Comparison of ENCODE assay signal across 20 mouse cellular contexts in the genomic region with DNA sequence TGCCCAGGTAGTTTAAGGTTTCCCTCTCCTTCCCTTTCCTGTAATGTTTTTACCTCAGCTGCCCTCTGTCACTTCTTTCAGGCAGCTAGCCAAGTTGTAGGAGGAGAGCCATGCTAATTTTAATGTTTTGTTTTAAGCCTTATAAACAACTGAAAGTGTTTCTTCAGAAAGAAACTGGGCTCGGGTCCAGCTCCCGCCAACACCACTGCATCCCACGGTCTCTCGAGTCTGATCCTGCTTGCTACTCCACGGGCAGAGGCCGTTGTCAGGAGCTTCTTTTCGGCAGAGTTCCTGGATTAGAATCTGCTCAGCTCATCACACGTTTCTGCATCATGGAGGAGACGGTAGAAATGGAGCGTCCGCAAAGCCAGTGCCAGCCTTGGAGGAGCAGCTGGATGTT. TPM values are rescaled to one million over a fixed set of nuclear protein-coding genes. Genes with fewer than 3 reads are reported as not detected.
DNase-seq lines count a peak whose midpoint lies in the region; ATAC-seq lines count a peak whose summit lies in the region.
"Had no signal": no experiment of that assay in that cellular context is flagged by ENCODE, and none has a peak within 500 bp of the region (broad histone marks: within the 10 kb centered on the region; RNA-seq: fewer than 3 reads in every experiment).

No protein-coding gene starts in this region.

- no peaks in the 10 kb centered on the region for H3K36me3 ChIP-seq in intestine, embryonic 14.5 days (ENCODE audit: control insufficient read depth, insufficient read depth, low read length)
- no peaks in the 10 kb centered on the region for H3K36me3 ChIP-seq in intestine, embryonic 15.5 days
- H3K36me3 ChIP-seq in heart, embryonic 11.5 days (ENCODE audit: control insufficient read depth, insufficient read depth, low read length): no peaks in the 10 kb centered on the region
- H3K36me3 ChIP-seq: G1E; limb, embryonic 15.5 days had no signal

- no peaks in the 10 kb centered on the region for H3K9me3 ChIP-seq in intestine, embryonic 14.5 days (ENCODE audit: control insufficient read depth, low read length)
- no peaks in the 10 kb centered on the region for H3K9me3 ChIP-seq in intestine, embryonic 15.5 days
- peaks cover 3% of the 10 kb centered on the region; the same call in 1 of the 2 replicates for H3K9me3 ChIP-seq in heart, embryonic 11.5 days (replicated peaks; ENCODE audit: control insufficient read depth, low read length)
- H3K9me3 ChIP-seq: limb, embryonic 15.5 days had no signal

- no peak overlapping the region for H3K27ac ChIP-seq in intestine, embryonic 14.5 days (ENCODE audit: low read depth)
- H3K27ac ChIP-seq in intestine, embryonic 15.5 days: no peak overlapping the region
- H3K27ac ChIP-seq in heart, embryonic 11.5 days (ENCODE audit: low read depth, low read length): no peak overlapping the region
- H3K27ac ChIP-seq: limb, embryonic 15.5 days had no signal

- WGBS in intestine, embryonic 14.5 days: 60% methylated on average over 11 of the region's 11 CpGs
- 56% methylated on average over 11 of the region's 11 CpGs for WGBS in intestine, embryonic 15.5 days
- 69% methylated on average over 11 of the region's 11 CpGs for WGBS in heart, embryonic 11.5 days (ENCODE audit: insufficient replicate concordance)

- ATAC-seq in intestine, embryonic 14.5 days (replicated peaks; ENCODE audit: low FRiP score, low TSS enrichment, low read depth): no peak
- no peak for ATAC-seq in intestine, embryonic 15.5 days
- no peak for ATAC-seq in heart, embryonic 11.5 days (replicated peaks; ENCODE audit: insufficient number of reproducible peaks, low FRiP score, low TSS enrichment)
- ATAC-seq: hindbrain, embryonic 16.5 days had no signal

- H3K4me3 ChIP-seq in intestine, embryonic 14.5 days (ENCODE audit: low read depth, low read length): no peak overlapping the region
- H3K4me3 ChIP-seq in intestine, embryonic 15.5 days (replicated peaks): no peak overlapping the region
- H3K4me3 ChIP-seq in heart, embryonic 11.5 days (ENCODE audit: low read depth, low read length): no peak overlapping the region
- H3K4me3 ChIP-seq: limb, embryonic 15.5 days; myocyte had no signal

- H3K27me3 ChIP-seq in intestine, embryonic 14.5 days (replicated peaks; ENCODE audit: control insufficient read depth, insufficient read depth, low read length): no peaks in the 10 kb centered on the region
- H3K27me3 ChIP-seq in intestine, embryonic 15.5 days (replicated peaks): no peaks in the 10 kb centered on the region
- no peaks in the 10 kb centered on the region for H3K27me3 ChIP-seq in heart, embryonic 11.5 days (ENCODE audit: control insufficient read depth, insufficient read depth, low read length)
- H3K27me3 ChIP-seq: limb, embryonic 15.5 days; megakaryocyte, embryonic 14.5 days had no signal

- intact Hi-C loops in left cerebral cortex, postnatal 14 days (cut with DNase I): no loop called here

- H3K4me1 ChIP-seq in intestine, embryonic 14.5 days (replicated peaks; ENCODE audit: control insufficient read depth, insufficient read depth, low read length): no peaks in the 10 kb centered on the region
- no peaks in the 10 kb centered on the region for H3K4me1 ChIP-seq in intestine, embryonic 15.5 days (replicated peaks)
- H3K4me1 ChIP-seq in heart, embryonic 11.5 days (ENCODE audit: control insufficient read depth, insufficient read depth, low read length): no peaks in the 10 kb centered on the region
- H3K4me1 ChIP-seq: limb, embryonic 15.5 days; megakaryocyte, embryonic 14.5 days had no signal

- H3K4me2 ChIP-seq in intestine, embryonic 14.5 days (ENCODE audit: low read length): no peak overlapping the region
- no peak overlapping the region for H3K4me2 ChIP-seq in intestine, embryonic 15.5 days (replicated peaks)
- no peak overlapping the region for H3K4me2 ChIP-seq in heart, embryonic 11.5 days
- H3K4me2 ChIP-seq: limb, embryonic 15.5 days had no signal

- DNase-seq in intestine, embryonic 14.5 days (ENCODE audit: low spot score): peak; percentile 54
- DNase-seq in lung, postnatal 14 days: peak; percentile 13
- no peak for DNase-seq in lung, postnatal 36 days
- DNase-seq in left cerebral cortex, postnatal 14 days (ENCODE audit: low spot score in 2 of 2): peak; percentile 73 to 82
- peak; percentile 52 for DNase-seq in telencephalon, adult 2 months (ENCODE audit: low read depth, low spot score)
- no peak for DNase-seq in thymus, adult 18-20 months
- DNase-seq: cerebellum, adult 9-10 months had no signal

- H3K9ac ChIP-seq in intestine, embryonic 14.5 days (ENCODE audit: low read length): no peak overlapping the region
- H3K9ac ChIP-seq in intestine, embryonic 15.5 days: no peak overlapping the region
- H3K9ac ChIP-seq in heart, embryonic 11.5 days (ENCODE audit: low read depth, low read length): no peak overlapping the region
- H3K9ac ChIP-seq: limb, embryonic 15.5 days had no signal

RNA-seq across cellular contexts. Expression of gene 4930470P17Rik, which starts 46.7 kb away (rescaled TPM):
- polyA plus RNA-seq in intestine, embryonic 14.5 days (2014; fragmentation: Nextera tagmentation; extraction: Ambion mirVana): not detected in 2 replicates
- polyA plus RNA-seq in intestine, embryonic 15.5 days (2015; fragmentation: Nextera tagmentation; extraction: Ambion mirVana): not detected in 2 replicates
- total RNA-seq in left cerebral cortex, postnatal 14 days (2021): not detected
- not detected in 2 replicates for polyA plus RNA-seq in heart, embryonic 11.5 days (2014; fragmentation: Nextera tagmentation; extraction: Ambion mirVana)
- total RNA-seq: G1E; granulocyte monocyte progenitor cell, adult 5-6 weeks; layer of hippocampus, adult 18-20 months had no signal
- polyA plus RNA-seq: embryonic facial prominence, embryonic 11.5 days; forebrain, embryonic 11.5 days; G1E; heart, postnatal 0 days; limb, embryonic 15.5 days; myocyte; stomach, embryonic 16.5 days had no signal

Comparison
In these comparisons a context has a peak if more than half of its experiments do, and no peak if none do; other contexts are left out.
1. DNase-seq: peak in intestine, embryonic 14.5 days (single experiment), lung, postnatal 14 days (single experiment), left cerebral cortex, postnatal 14 days (2 of 2) and telencephalon, adult 2 months (single experiment); none in lung, postnatal 36 days (single experiment) and thymus, adult 18-20 months (0 of 2).